Mouse (Mus musculus) naive thymus-derived CD4-positive, alpha-beta T cell, adult 5 months (primary cell): ENCODE results near the gene Krtap5-5. TPM values are rescaled to one million over a fixed set of nuclear protein-coding genes. Genes with fewer than 3 reads are reported as not detected.

ENCODE experiments used
- polyA plus RNA-seq: library from polyadenylated mRNA; unstranded; fragments of 100-300 nt; shearing (Covaris generic); gene quantifications from one replicate; pipeline ENCODE4 v1.2.1, GENCODE M21; 2017

Gene Krtap5-5
- polyA plus RNA-seq = not detected

GRCm38 (mm10) chr7:142229871-142230270, at the start of gene Krtap5-5:
Krtap5-5 (minus strand) TSS chr7:142229971.

GRCm38 (mm10) chr7:142274263-142274662, 44.5 kb upstream of the Krtap5-5 start, which contains the start of gene Gm4559:
Gm4559 (minus strand) TSS chr7:142274363.

GRCm38 (mm10) chr7:142258254-142258653, 28.5 kb upstream of the Krtap5-5 start, which contains the start of gene Gm2431:
Gm2431 (minus strand) TSS chr7:142258354.

GRCm38 (mm10) chr7:142240978-142241377, 11.2 kb upstream of the Krtap5-5 start, which contains the start of gene Gm40460:
Gm40460 (minus strand) TSS chr7:142241078.

GRCm38 (mm10) chr7:142211559-142211958, 18.2 kb downstream of the Krtap5-5 start, which contains the start of gene Gm7579:
Gm7579 (plus strand) TSS chr7:142211859.

GRCm38 (mm10) chr7:142201064-142201463, 28.7 kb downstream of the Krtap5-5 start, which contains the start of gene Krtap5-3:
Krtap5-3 (plus strand) TSS chr7:142201364.

GRCm38 (mm10) chr7:142190289-142190688, 39.5 kb downstream of the Krtap5-5 start, which contains the start of gene Gm10153:
Gm10153 (minus strand) TSS chr7:142190389.

Other genes starting within 250 kb of the Krtap5-5 start
- 154 TPM for gene Mob2, start 168.9 kb downstream of the Krtap5-5 start, polyA plus RNA-seq
- 5.1 TPM for gene Dusp8, start 134.1 kb downstream of the Krtap5-5 start, polyA plus RNA-seq
- gene Gm45618, start 109.2 kb downstream of the Krtap5-5 start, polyA plus RNA-seq = not detected
- gene Gm39115, start 93.9 kb downstream of the Krtap5-5 start, polyA plus RNA-seq = not detected
- not detected for gene Gm45337, start 85.4 kb downstream of the Krtap5-5 start, polyA plus RNA-seq
- gene Gm29735, start 72.9 kb downstream of the Krtap5-5 start, polyA plus RNA-seq = not detected
- gene Gm4553, start 64.2 kb downstream of the Krtap5-5 start, polyA plus RNA-seq = not detected
- gene Krtap5-2, start 54.0 kb downstream of the Krtap5-5 start, polyA plus RNA-seq = not detected
- not detected for gene Gm10153, start 39.6 kb downstream of the Krtap5-5 start, polyA plus RNA-seq
- gene Krtap5-3, start 28.6 kb downstream of the Krtap5-5 start, polyA plus RNA-seq = not detected
- gene Gm7579, start 18.1 kb downstream of the Krtap5-5 start, polyA plus RNA-seq = not detected
- gene Gm40460, start 11.1 kb upstream of the Krtap5-5 start, polyA plus RNA-seq = not detected
- not detected for gene Gm2431, start 28.4 kb upstream of the Krtap5-5 start, polyA plus RNA-seq
- gene Gm4559, start 44.4 kb upstream of the Krtap5-5 start, polyA plus RNA-seq = not detected
- gene Krtap5-1, start 67.1 kb upstream of the Krtap5-5 start, polyA plus RNA-seq = not detected
- gene Krtap5-4, start 73.6 kb upstream of the Krtap5-5 start, polyA plus RNA-seq = not detected
- gene Ifitm10, start 143.8 kb upstream of the Krtap5-5 start, polyA plus RNA-seq = 3.5 TPM
- gene Gm49369, start 152.7 kb upstream of the Krtap5-5 start, polyA plus RNA-seq = 4.7 TPM
- 251 TPM for gene Ctsd, start 158.1 kb upstream of the Krtap5-5 start, polyA plus RNA-seq
- gene Syt8, start 204.9 kb upstream of the Krtap5-5 start, polyA plus RNA-seq = not detected
- gene Tnni2, start 211.8 kb upstream of the Krtap5-5 start, polyA plus RNA-seq = not detected
- 554 TPM for gene Lsp1, start 230.8 kb upstream of the Krtap5-5 start, polyA plus RNA-seq